Mouse (Mus musculus): ENCODE data around the gene Zfp46. TPM values are rescaled to one million over a fixed set of nuclear protein-coding genes. Genes with fewer than 3 reads are reported as not detected.

Zfp46 gene
- polyA plus RNA-seq, 1 experiment from 2014 or later: 24.7 TPM

DNA sequence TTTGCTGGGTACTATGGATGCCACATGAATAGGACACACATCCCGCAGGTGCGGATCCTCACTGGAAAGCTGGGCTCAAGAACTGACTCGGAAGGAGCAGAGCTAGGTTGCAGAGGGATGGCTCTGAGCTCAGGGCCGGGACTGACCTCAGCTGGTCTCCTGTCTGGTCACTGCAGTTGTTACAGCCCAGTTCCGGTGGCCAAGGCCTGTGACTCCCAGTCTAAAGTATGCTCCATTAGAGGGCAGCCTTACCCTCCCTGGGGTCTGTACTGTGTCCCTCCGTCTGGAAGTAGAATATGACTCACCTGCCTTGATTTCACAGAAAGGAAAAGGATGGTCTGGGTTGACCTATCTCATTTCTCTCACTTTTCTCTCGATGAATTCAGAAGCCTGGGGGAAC, 40.3 kb upstream of the Zfp46 start:
- 0 out of 2 replicates have a peak, but pooled peaks cover 11% of the 10 kb centered on the region for H3K27me3 ChIP-seq (ENCODE audit: control insufficient read depth, insufficient read depth, low read length)
- H3K9me3 ChIP-seq (ENCODE audit: control insufficient read depth, low read depth, low read length): no peaks in the 10 kb centered on the region

DNA sequence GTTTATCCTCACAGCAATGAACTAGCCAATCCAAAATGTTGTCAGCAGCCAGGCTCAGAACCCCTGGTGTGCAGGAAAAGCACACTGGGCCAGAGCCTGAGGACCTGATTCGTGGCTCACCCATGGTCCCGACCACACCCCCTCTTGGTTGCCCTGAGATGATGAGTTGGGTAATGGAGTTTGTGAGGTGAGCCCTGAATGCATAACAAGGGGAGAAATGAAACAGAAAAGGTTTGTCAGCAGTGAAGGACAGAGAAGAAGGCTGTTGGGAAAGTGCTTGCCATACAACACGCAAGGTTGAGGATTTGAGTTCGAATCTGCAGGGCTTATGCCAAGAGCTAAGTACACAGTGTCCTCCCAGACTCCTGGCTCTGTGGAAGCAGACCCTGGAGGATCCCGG, 38.8 kb upstream of the Zfp46 start:
- Histone ChIP-seq H3K27me3 (ENCODE audit: control insufficient read depth, insufficient read depth, low read length) (0 out of 2 replicates have a peak, but pooled peaks cover 11% of the 10 kb centered on the region), H3K9ac (replicated peaks; ENCODE audit: low read depth, low read length) (no peak overlapping the region), H3K27ac (ENCODE audit: low read length) (no peak overlapping the region), H3K4me1 (ENCODE audit: control insufficient read depth, insufficient read depth, low read length) (peaks cover 37% of the 10 kb centered on the region), H3K9me3 (ENCODE audit: control insufficient read depth, low read depth, low read length) (no peaks in the 10 kb centered on the region), H3K4me2 (replicated peaks; ENCODE audit: low read depth, low read length) (no peak overlapping the region), H3K36me3 (ENCODE audit: control insufficient read depth, insufficient read depth, low read length) (peaks cover 2% of the 10 kb centered on the region; the same call in 1 of the 2 replicates), H3K4me3 (ENCODE audit: low read depth, low read length) (no peak overlapping the region)
- no peak for ATAC-seq (ENCODE audit: insufficient number of reproducible peaks, insufficient read depth, low FRiP score, low read depth)
- WGBS: 42% methylated on average over 5 of the region's 5 CpGs

More for the DNA sequence above, 40.3 kb upstream of the Zfp46 start:
- Histone ChIP-seq H3K9ac (replicated peaks; ENCODE audit: low read depth, low read length) (no peak overlapping the region), H3K4me2 (replicated peaks; ENCODE audit: low read depth, low read length) (no peak overlapping the region), H3K36me3 (ENCODE audit: control insufficient read depth, insufficient read depth, low read length) (peaks cover 2% of the 10 kb centered on the region; the same call in 1 of the 2 replicates), H3K27ac (ENCODE audit: low read length) (no peak overlapping the region), H3K4me1 (ENCODE audit: control insufficient read depth, insufficient read depth, low read length) (peaks cover 32% of the 10 kb centered on the region), H3K4me3 (ENCODE audit: low read depth, low read length) (no peak overlapping the region)
- WGBS: 69% methylated on average over 7 of the region's 7 CpGs
- ATAC-seq (ENCODE audit: insufficient number of reproducible peaks, insufficient read depth, low FRiP score, low read depth): no peak

DNA sequence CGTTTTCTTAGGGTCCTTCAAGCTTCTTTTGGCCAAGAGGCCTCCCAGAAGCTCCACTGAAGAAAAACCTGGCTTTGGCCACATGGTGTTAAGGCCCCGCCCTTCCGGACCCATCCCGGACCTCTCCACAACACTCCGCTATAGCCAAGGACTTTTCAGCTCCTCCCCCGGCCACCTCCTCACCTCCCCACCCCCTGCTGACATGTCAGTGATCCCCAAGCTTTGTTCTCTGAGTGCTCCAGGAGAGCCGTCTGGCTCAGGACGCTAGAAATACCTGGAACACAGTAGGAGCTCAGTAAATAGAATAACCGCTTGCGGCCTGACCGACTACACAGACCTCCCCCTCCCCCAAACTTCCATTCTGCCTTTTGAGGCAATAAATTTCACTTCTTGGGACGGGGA, 37.9 kb upstream of the Zfp46 start:
- WGBS: 8% methylated on average over 12 of the region's 12 CpGs
- Histone ChIP-seq H3K27me3 (ENCODE audit: control insufficient read depth, insufficient read depth, low read length) (0 out of 2 replicates have a peak, but pooled peaks cover 11% of the 10 kb centered on the region), H3K4me1 (ENCODE audit: control insufficient read depth, insufficient read depth, low read length) (peaks cover 37% of the 10 kb centered on the region), H3K9ac (replicated peaks; ENCODE audit: low read depth, low read length) (no peak overlapping the region), H3K9me3 (ENCODE audit: control insufficient read depth, low read depth, low read length) (no peaks in the 10 kb centered on the region), H3K27ac (ENCODE audit: low read length) (no peak overlapping the region), H3K36me3 (ENCODE audit: control insufficient read depth, insufficient read depth, low read length) (peaks cover 2% of the 10 kb centered on the region; the same call in 1 of the 2 replicates), H3K4me3 (ENCODE audit: low read depth, low read length) (no peak overlapping the region), H3K4me2 (replicated peaks; ENCODE audit: low read depth, low read length) (no peak overlapping the region; the same call in 1 of the 2 replicates)
- no peak for ATAC-seq (ENCODE audit: insufficient number of reproducible peaks, insufficient read depth, low FRiP score, low read depth)

DNA sequence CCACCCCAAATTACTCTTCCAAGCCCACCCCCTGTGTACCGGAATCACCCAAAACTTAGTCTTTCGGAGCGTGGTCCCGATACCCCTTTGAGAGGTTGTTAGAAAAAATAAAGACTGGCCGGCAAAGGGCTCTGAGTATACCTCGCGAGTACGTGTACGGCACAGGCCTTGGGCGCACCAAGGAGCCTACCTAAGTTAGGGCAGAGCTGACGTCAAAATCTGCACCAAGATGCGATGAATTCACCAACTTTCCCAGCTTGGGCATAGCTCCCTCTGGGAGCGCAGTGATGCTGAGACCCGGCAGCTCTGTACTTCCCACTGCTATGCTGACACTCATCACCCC, 37.1 kb upstream of the Zfp46 start:
- Histone ChIP-seq H3K27me3 (ENCODE audit: control insufficient read depth, insufficient read depth, low read length) (0 out of 2 replicates have a peak, but pooled peaks cover 11% of the 10 kb centered on the region), H3K27ac (ENCODE audit: low read length) (no peak overlapping the region), H3K4me3 (ENCODE audit: low read depth, low read length) (peak overlapping the region; percentile 56), H3K4me1 (ENCODE audit: control insufficient read depth, insufficient read depth, low read length) (peaks cover 37% of the 10 kb centered on the region), H3K9me3 (ENCODE audit: control insufficient read depth, low read depth, low read length) (no peaks in the 10 kb centered on the region), H3K4me2 (replicated peaks; ENCODE audit: low read depth, low read length) (peak overlapping the region; percentile 92), H3K9ac (replicated peaks; ENCODE audit: low read depth, low read length) (no peak overlapping the region), H3K36me3 (ENCODE audit: control insufficient read depth, insufficient read depth, low read length) (peaks cover 2% of the 10 kb centered on the region; the same call in 1 of the 2 replicates)
- ATAC-seq (ENCODE audit: insufficient number of reproducible peaks, insufficient read depth, low FRiP score, low read depth): no peak
- 4% methylated on average over 14 of the region's 14 CpGs for WGBS

DNA sequence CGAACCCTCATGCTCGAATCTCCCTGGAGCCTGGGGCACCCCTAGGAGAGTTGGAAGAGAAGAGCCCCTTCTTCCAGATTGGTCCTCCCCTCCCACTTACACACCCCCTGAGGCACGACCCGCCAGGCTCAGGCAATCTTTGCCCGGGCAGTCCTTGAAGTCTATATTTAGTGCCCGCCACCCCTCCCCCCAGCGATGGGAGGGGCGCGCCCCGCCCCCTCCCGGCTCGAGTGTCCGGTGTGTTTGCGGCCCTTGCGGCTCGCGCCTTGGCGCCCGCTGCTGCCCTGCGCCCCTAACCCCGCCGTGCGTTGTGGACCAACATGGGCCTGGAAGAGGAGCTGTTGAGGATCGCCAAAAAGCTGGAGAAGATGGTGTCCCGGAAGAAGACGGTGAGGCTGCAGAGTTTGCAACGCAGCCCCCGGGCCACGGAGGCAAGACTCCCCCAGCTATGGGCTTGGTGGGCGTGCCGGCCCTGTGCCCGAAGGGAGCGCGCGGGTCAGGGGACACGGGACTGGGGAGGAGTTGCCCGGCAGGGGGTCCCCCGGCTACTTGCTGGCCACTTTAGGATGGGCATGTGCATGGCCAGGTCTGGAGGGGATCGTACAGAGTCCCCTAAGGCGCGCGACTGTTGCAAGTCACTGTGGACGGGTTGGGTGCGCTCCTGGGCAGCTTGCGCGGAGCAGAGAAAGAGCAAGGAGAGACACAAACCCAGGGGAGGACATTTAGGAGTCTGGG, 36.6 kb upstream of the Zfp46 start, which contains the start of gene Tcea3:
Gene Tcea3 (plus strand): TSS at position 1 of the 735 bp plus-strand sequence.
- Histone ChIP-seq H3K36me3 (ENCODE audit: control insufficient read depth, insufficient read depth, low read length) (peaks cover under 1% of the 10 kb centered on the region; the same call in 1 of the 2 replicates), H3K4me2 (replicated peaks; ENCODE audit: low read depth, low read length) (peak within 1 kb of the TSS; percentile 92), H3K4me1 (ENCODE audit: control insufficient read depth, insufficient read depth, low read length) (peaks cover 37% of the 10 kb centered on the region), H3K9me3 (ENCODE audit: control insufficient read depth, low read depth, low read length) (no peaks in the 10 kb centered on the region), H3K9ac (replicated peaks; ENCODE audit: low read depth, low read length) (peak within 1 kb of the TSS; percentile 38), H3K27me3 (ENCODE audit: control insufficient read depth, insufficient read depth, low read length) (0 out of 2 replicates have a peak, but pooled peaks cover 11% of the 10 kb centered on the region), H3K27ac (ENCODE audit: low read length) (no peak within 1 kb of the TSS), H3K4me3 (ENCODE audit: low read depth, low read length) (peak within 1 kb of the TSS; percentile 56)
- WGBS: under 1% methylated on average over 46 of the region's 46 CpGs
- peak; percentile 8; the same call in 1 of the 2 replicates for ATAC-seq (ENCODE audit: insufficient number of reproducible peaks, insufficient read depth, low FRiP score, low read depth)

DNA sequence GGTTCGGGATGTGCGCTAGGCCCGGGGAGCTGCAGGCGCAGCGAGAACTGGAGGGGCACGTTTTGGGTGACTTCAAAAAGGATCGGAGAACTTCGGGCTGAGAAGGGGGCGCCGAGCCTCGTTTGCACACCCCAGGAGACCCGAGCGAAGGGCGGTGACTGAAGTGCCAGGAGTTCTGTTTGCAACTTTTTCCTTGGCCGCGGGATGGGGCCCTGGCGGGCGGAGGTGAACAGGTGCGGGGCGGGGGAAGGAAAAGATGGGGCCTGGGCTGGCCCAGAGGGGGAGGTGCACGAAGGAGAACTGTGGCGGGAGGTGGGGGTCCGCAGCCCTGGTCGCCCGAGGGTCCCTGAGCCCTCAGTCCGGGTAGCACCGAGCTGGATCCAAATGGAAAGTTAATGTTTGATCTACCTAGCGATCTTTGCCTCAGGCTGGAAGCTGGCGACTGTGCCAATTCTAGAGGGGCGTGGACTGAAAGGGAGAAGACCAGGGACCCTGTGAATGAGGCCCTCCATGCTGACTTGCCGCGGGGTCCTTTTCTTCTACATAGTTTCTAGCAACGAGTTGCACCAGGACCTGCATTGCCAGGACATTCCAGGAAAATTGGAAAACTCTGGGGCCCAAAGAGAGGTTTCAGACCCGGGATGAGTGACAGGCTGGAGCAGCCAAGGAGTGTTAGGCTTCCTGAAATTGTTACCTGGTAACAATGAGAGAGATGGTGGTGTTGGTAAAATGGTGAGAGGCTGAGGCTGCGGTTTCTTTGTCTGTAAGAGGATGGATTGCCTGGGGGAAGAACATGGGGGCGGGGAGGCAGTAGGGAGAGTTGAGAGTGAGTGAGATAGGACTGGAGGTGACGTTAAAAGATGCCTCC, 35.8 kb upstream of the Zfp46 start:
- peak overlapping the region; percentile 56 for H3K4me3 ChIP-seq (ENCODE audit: low read depth, low read length)
- no peaks in the 10 kb centered on the region for H3K9me3 ChIP-seq (ENCODE audit: control insufficient read depth, low read depth, low read length)
- H3K4me2 ChIP-seq (replicated peaks; ENCODE audit: low read depth, low read length): peak overlapping the region; percentile 92
- 2% methylated on average over 37 of the region's 37 CpGs for WGBS
- peaks cover 37% of the 10 kb centered on the region for H3K4me1 ChIP-seq (ENCODE audit: control insufficient read depth, insufficient read depth, low read length)
- H3K9ac ChIP-seq (replicated peaks; ENCODE audit: low read depth, low read length): peak overlapping the region; percentile 38; the same call in 1 of the 2 replicates
- H3K36me3 ChIP-seq (ENCODE audit: control insufficient read depth, insufficient read depth, low read length): no peaks in the 10 kb centered on the region; the same call in 1 of the 2 replicates
- ATAC-seq (ENCODE audit: insufficient number of reproducible peaks, insufficient read depth, low FRiP score, low read depth): no peak
- H3K27me3 ChIP-seq (ENCODE audit: control insufficient read depth, insufficient read depth, low read length): 0 out of 2 replicates have a peak, but pooled peaks cover 11% of the 10 kb centered on the region
- no peak overlapping the region for H3K27ac ChIP-seq (ENCODE audit: low read length)

DNA sequence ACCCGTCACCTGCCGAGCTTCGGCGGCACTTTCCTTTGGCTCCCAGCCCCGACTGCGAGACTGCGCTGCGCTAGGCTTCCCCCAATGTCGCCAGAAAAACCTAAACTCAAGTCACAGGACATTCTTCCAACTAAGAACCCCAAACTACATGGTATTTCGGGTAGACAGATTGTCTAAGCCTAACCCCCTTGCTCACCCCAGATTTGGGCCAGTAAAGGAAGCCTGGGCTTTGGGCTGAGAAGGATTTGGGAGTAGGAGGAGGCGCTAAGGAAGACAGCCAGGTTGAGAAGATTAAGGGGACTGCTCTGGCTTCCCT, 35.2 kb upstream of the Zfp46 start:
- Histone ChIP-seq H3K27ac (ENCODE audit: low read length) (no peak overlapping the region), H3K27me3 (ENCODE audit: control insufficient read depth, insufficient read depth, low read length) (0 out of 2 replicates have a peak, but pooled peaks cover 11% of the 10 kb centered on the region), H3K4me3 (ENCODE audit: low read depth, low read length) (peak overlapping the region; percentile 56; the same call in 1 of the 2 replicates), H3K36me3 (ENCODE audit: control insufficient read depth, insufficient read depth, low read length) (no peaks in the 10 kb centered on the region; the same call in 1 of the 2 replicates), H3K4me2 (replicated peaks; ENCODE audit: low read depth, low read length) (peak overlapping the region; percentile 92), H3K4me1 (ENCODE audit: control insufficient read depth, insufficient read depth, low read length) (peaks cover 37% of the 10 kb centered on the region), H3K9me3 (ENCODE audit: control insufficient read depth, low read depth, low read length) (no peaks in the 10 kb centered on the region), H3K9ac (replicated peaks; ENCODE audit: low read depth, low read length) (no peak overlapping the region)
- no peak for ATAC-seq (ENCODE audit: insufficient number of reproducible peaks, insufficient read depth, low FRiP score, low read depth)
- 22% methylated on average over 11 of the region's 11 CpGs for WGBS

DNA sequence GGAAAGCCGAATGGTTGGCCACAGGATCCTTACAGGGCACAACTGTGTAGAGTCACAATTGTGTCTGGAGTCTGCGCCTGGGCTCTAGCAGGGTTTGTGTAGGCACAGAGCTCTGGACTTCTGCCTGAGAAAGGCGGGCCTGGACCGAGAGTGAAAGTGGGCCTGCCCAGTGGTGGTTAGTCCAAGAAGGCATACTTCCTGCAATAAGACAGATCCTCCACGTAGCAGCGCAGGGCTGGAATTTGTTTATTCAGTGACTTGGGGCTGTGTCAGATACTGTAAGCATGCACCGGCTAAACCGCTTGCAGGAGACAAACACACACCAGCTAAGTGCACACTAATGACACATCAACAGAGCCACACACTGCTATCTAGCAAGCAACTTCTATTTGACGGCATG, 34.7 kb upstream of the Zfp46 start:
- Histone ChIP-seq H3K4me2 (replicated peaks; ENCODE audit: low read depth, low read length) (peak overlapping the region; percentile 92), H3K27ac (ENCODE audit: low read length) (peak overlapping the region; percentile 22; the same call in 1 of the 2 replicates), H3K9me3 (ENCODE audit: control insufficient read depth, low read depth, low read length) (no peaks in the 10 kb centered on the region), H3K27me3 (ENCODE audit: control insufficient read depth, insufficient read depth, low read length) (0 out of 2 replicates have a peak, but pooled peaks cover 11% of the 10 kb centered on the region), H3K9ac (replicated peaks; ENCODE audit: low read depth, low read length) (no peak overlapping the region), H3K36me3 (ENCODE audit: control insufficient read depth, insufficient read depth, low read length) (no peaks in the 10 kb centered on the region; the same call in 1 of the 2 replicates), H3K4me1 (ENCODE audit: control insufficient read depth, insufficient read depth, low read length) (peaks cover 37% of the 10 kb centered on the region), H3K4me3 (ENCODE audit: low read depth, low read length) (no peak overlapping the region)
- 22% methylated on average over 9 of the region's 9 CpGs for WGBS
- peak; percentile 61; the same call in 1 of the 2 replicates for ATAC-seq (ENCODE audit: insufficient number of reproducible peaks, insufficient read depth, low FRiP score, low read depth)

Measured in stomach, embryonic 14.5 days (tissue).